Mouse (Mus musculus) myocyte (in vitro differentiated cells): ENCODE data around the gene Gfod2.

Experiments used
- CEBPB ChIP-seq: IDR thresholded peaks from 2 replicates; pipeline ENCODE4 v1.6.1; 2011; ENCODE audit warnings: mild to moderate bottlenecking, moderate library complexity; ENCODE audit not compliant: poor library complexity, insufficient read depth, severe bottlenecking
- E2F4 ChIP-seq: IDR thresholded peaks from one replicate; pipeline ENCODE4 v1.6.1; 2011; ENCODE audit warnings: mild to moderate bottlenecking, control low read depth, moderate library complexity; ENCODE audit not compliant: insufficient read depth
- MAX ChIP-seq: IDR thresholded peaks from one replicate; pipeline ENCODE4 v1.6.1; 2011; ENCODE audit warnings: low read depth, mild to moderate bottlenecking, control low read depth
- MYOD1 ChIP-seq, 3 experiments: IDR thresholded peaks; one replicate each; pipeline ENCODE4 v1.6.1; 2011; ENCODE audit warnings: control low read depth in 2 of 3, low read depth in 2 of 3, mild to moderate bottlenecking in 2 of 3, moderate library complexity in 1 of 3; ENCODE audit not compliant: insufficient read length in 2 of 3, control insufficient read depth in 1 of 3
- POLR2A ChIP-seq: IDR thresholded peaks from one replicate; pipeline ENCODE4 v1.6.1; 2011; ENCODE audit warnings: low read depth, mild to moderate bottlenecking, control low read depth, moderate library complexity; ENCODE audit not compliant: insufficient read length
- POLR2AphosphoS2 ChIP-seq: IDR thresholded peaks from one replicate; pipeline ENCODE4 v1.6.1; 2011; ENCODE audit warnings: low read depth, control low read depth; ENCODE audit not compliant: insufficient read length
- REST ChIP-seq: IDR thresholded peaks from one replicate; pipeline ENCODE4 v1.6.1; 2011; ENCODE audit warnings: mild to moderate bottlenecking, control low read depth, moderate library complexity; ENCODE audit not compliant: insufficient read depth, insufficient read length
- SRF ChIP-seq: IDR thresholded peaks from one replicate; pipeline ENCODE4 v1.6.1; 2011; ENCODE audit warnings: low read depth; ENCODE audit not compliant: control insufficient read depth, insufficient read length
- TCF12 ChIP-seq: IDR thresholded peaks from one replicate; pipeline ENCODE4 v1.6.1; 2011; ENCODE audit warnings: mild to moderate bottlenecking, control low read depth; ENCODE audit not compliant: poor library complexity, insufficient read depth, severe bottlenecking
- TCF3 ChIP-seq: IDR thresholded peaks from one replicate; pipeline ENCODE4 v1.6.1; 2011; ENCODE audit warnings: low read depth, control low read depth; ENCODE audit not compliant: insufficient read length
- USF1 ChIP-seq: IDR thresholded peaks from one replicate; pipeline ENCODE4 v1.6.1; 2011; ENCODE audit warnings: low read depth, mild to moderate bottlenecking, control low read depth, moderate library complexity

DNA sequence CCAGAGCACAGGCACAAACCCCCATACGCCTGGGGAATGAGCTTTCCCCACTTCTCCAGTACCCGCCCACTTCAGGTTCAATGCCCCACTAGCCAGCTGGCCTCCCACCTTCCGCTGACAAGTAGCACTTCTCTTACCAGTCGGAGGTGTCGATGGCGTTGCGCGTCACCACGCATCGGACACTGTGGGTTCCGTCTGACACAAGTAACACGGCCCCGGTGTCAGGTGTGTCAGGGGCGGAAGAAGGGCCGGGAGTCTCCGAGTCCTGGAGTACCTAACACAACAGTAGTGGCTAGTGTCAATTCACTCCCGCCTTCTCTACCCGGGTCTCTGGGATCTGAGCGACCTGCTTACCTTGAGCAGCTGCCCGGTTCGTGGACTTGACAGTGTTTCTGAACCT, 57.9 kb downstream of the Gfod2 start:
- TF ChIP-seq POLR2A (no peak), SRF (no peak), USF1 (no peak), E2F4 (no peak), MAX (no peak), CEBPB (no peak), POLR2AphosphoS2 (no peak), TCF3 (no peak), TCF12 (no peak), REST (no peak), MYOD1 (IDR thresholded peaks at IDR 0.05; ENCODE audit: control insufficient read depth in 1 of 3, insufficient read length in 2 of 3, low read depth in 2 of 3) (no peak)
